Mouse (Mus musculus): Measurements from ENCODE around the gene Fnip1. TPM values are rescaled to one million over a fixed set of nuclear protein-coding genes. Genes with fewer than 3 reads are reported as not detected.

Fnip1 gene
- polyA plus RNA-seq (2014; fragmentation: Illumina TruSeq; extraction: RNeasy Lipid Tissue Mini Kit (QIAGEN cat#74804); ENCODE audit: low replicate concordance), result 58.5 TPM

GRCm38 (mm10) chr11:54437823-54438337 is at the start of gene Fnip1:
Gene Fnip1 (plus strand): TSS chr11:54438199.

GRCm38 (mm10) chr11:54522529-54523430 is 84.8 kb downstream of the Fnip1 start, which contains the start of gene Rapgef6:
Gene Rapgef6 (plus strand): TSS chr11:54522847.

Other genes starting within 250 kb of the Fnip1 start
- 2.0 TPM for gene Csf2, start 188.5 kb upstream of the Fnip1 start, polyA plus RNA-seq (2014; fragmentation: Illumina TruSeq; extraction: RNeasy Lipid Tissue Mini Kit (QIAGEN cat#74804); ENCODE audit: low replicate concordance)
- not detected for gene Il3, start 170.9 kb upstream of the Fnip1 start, polyA plus RNA-seq (2014; fragmentation: Illumina TruSeq; extraction: RNeasy Lipid Tissue Mini Kit (QIAGEN cat#74804); ENCODE audit: low replicate concordance)
- gene Acsl6, start 134.4 kb upstream of the Fnip1 start, polyA plus RNA-seq (2014; fragmentation: Illumina TruSeq; extraction: RNeasy Lipid Tissue Mini Kit (QIAGEN cat#74804); ENCODE audit: low replicate concordance), result 13.4 TPM
- gene Meikin, start 67.5 kb upstream of the Fnip1 start, polyA plus RNA-seq (2014; fragmentation: Illumina TruSeq; extraction: RNeasy Lipid Tissue Mini Kit (QIAGEN cat#74804); ENCODE audit: low replicate concordance), result not detected
- gene Rapgef6, start 84.6 kb downstream of the Fnip1 start, polyA plus RNA-seq (2014; fragmentation: Illumina TruSeq; extraction: RNeasy Lipid Tissue Mini Kit (QIAGEN cat#74804); ENCODE audit: low replicate concordance), result 24.2 TPM

Data from small intestine, adult 10 weeks (tissue).